Mouse (Mus musculus) lung, adult 2 months (tissue): ENCODE results near the gene Asz1.

Experiments
- CTCF ChIP-seq: fragments of 200-500 bp; IDR thresholded peaks from 2 replicates; pipeline ENCODE4 v1.5.1; 2011; ENCODE audit warnings: mild to moderate bottlenecking, low read length, control low read depth; ENCODE audit not compliant: insufficient read depth
- POLR2A ChIP-seq: fragments of 200-500 bp; IDR thresholded peaks from 2 replicates; pipeline ENCODE4 v1.6.1; 2011; ENCODE audit warnings: low read depth, mild to moderate bottlenecking, control low read depth, low read length, borderline replicate concordance; ENCODE audit errors: extremely low read depth

DNA sequence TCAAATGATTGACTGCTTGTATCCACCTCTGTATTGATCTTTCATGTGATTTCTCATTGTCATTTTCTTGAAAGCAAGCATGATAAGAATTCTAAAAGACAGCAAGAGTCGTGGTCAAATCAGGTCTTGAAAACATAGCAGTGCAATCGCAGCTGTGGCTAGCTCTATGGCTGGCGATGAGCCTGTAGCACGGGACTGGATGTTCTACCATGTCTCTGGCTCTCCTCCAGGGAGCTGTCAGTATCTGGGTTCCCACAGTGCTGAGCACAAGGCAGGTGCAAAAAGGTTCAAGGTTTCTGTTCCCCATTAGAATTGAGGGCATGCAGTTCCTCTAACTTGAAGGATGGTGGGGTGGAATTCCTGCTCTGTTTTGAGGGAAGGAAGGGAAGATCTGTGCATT is 44.2 kb upstream of the Asz1 start:
- TF ChIP-seq CTCF, result no peak
- no peak for TF ChIP-seq POLR2A
